Mouse (Mus musculus): ENCODE measurements around the gene P2ry13. TPM values are rescaled to one million over a fixed set of nuclear protein-coding genes. Genes with fewer than 3 reads are reported as not detected.

The P2ry13 gene
- polyA plus RNA-seq, 1 experiment from 2014 or later: 1.7 TPM

Other genes with a start within 250 kb of the P2ry13 start
- 3.3 and 3.5 TPM in 2 replicates for gene Med12l, start 205.1 kb downstream of the P2ry13 start, polyA plus RNA-seq (2015; fragmentation: Nextera tagmentation; extraction: Ambion mirVana)
- 0.96 and 1.0 TPM in 2 replicates for gene Gpr171, start 109.1 kb downstream of the P2ry13 start, polyA plus RNA-seq (2015; fragmentation: Nextera tagmentation; extraction: Ambion mirVana)
- 3.0 and 3.5 TPM in 2 replicates for gene P2ry14, start 57.3 kb downstream of the P2ry13 start, polyA plus RNA-seq (2015; fragmentation: Nextera tagmentation; extraction: Ambion mirVana)
- 0.15 TPM in 1 of 2 replicates, not detected in the other for gene Gpr87, start 15.8 kb downstream of the P2ry13 start, polyA plus RNA-seq (2015; fragmentation: Nextera tagmentation; extraction: Ambion mirVana)
- 8.0 and 10.6 TPM in 2 replicates for gene P2ry12, start 52.0 kb upstream of the P2ry13 start, polyA plus RNA-seq (2015; fragmentation: Nextera tagmentation; extraction: Ambion mirVana)
- gene Igsf10, start 133.5 kb upstream of the P2ry13 start, polyA plus RNA-seq (2015; fragmentation: Nextera tagmentation; extraction: Ambion mirVana): 1.9 and 2.4 TPM in 2 replicates